Mouse (Mus musculus): Measurements from ENCODE around the gene Camta1.

Gene Camta1

DNA sequence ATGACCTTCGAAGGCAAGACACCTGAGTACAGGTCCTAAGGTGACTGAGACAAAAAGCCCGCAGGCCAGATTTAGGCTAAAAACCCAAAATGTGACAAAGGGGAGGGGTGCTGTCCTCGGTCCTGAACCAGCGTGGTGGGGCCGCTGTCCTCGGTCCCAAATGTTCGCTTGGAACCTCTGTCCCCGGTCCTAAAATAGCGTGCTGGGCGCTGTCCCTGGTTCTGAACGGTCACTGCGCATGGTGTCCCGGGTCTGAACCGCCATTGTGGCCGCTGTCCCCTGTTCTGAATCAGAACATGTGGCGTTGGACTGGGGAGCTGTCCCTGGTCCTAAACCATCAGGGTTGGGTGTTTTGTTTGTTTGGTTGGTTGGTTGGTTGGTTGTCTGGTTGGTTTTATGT lies 257.2 kb downstream of the Camta1 start:
- no peak for DNase-seq (ENCODE audit: low read depth, low spot score)

DNA sequence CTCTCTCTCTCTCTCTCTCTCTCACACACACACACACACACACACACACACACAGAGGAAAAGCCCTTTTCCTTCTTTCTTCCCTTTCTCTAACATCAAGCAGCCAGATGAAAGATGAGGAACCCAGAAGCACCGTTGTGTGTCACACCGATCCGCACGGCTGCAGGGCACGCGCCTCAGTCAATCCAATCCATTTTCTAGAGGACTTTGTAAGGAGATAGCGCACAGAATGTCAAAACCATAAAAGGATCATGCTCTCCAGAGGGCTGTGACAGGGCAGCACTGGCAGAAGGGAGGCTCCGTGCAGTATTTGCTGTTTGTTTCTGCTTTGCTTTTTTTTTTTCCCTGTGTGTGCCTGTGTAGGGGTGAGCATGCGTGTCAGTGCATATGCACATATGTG lies 258.1 kb downstream of the Camta1 start:
- no peak for DNase-seq (ENCODE audit: low read depth, low spot score)

DNA sequence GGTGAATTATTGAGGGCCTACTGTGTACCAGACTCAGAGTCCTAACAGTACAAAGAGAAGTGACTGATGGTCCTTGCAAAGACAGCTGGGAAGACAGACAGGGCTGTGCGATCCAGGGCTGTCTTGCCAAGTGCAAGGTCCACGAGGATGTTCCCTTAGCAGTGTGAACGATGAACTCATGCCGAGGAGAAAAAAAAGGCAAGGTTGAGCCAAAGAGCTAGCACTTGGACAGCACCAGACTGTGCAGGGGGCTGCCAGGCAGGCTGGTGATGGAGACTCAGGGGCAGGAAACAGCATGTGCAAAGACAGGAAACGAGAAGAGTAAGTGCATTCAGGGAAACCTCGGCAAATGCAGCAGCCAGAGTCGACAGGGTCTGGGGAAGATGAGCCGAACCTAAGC lies 266.6 kb downstream of the Camta1 start:
- no peak for DNase-seq (ENCODE audit: low read depth, low spot score)

DNA sequence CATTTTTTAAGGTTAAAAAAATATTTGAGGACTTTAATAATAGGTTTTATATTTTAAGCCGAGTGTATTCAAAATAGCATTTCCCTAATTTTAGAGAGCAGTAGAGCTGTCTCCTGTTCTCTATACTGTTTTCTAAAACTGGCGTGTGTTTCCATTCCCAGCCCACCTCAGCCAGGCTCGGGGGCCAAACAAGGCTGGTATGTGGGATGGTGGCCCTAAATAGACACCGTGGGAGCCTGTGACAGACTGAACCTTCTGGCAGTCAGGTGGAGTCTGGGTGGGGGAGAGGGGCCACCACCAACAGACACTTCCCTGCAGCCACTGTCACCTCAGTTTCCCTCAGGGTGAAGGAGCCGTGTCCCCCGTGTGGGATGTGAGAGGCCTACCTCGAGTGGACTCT lies 268.6 kb downstream of the Camta1 start:
- DNase-seq (ENCODE audit: low read depth, low spot score): no peak

DNA sequence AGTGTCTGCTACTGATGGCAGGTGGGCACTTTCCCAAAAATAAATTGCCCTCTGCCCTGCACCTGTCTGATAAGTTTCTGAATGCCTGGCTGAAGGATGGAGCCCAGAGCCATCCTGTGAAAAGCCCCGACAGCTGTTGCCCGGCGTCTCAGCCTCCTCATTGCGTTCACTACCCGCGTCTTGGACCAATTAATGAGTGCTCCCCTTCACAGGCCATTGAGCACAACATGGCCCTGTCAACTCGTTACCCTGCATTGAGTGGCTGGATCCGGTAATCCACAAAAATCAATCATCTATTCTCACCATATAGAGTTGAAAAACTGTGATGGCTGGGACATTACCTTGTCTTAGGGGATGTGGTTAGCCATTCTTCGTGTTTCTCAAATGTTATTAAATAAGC lies 275.6 kb downstream of the Camta1 start:
- no peak for DNase-seq (ENCODE audit: low read depth, low spot score)

DNA sequence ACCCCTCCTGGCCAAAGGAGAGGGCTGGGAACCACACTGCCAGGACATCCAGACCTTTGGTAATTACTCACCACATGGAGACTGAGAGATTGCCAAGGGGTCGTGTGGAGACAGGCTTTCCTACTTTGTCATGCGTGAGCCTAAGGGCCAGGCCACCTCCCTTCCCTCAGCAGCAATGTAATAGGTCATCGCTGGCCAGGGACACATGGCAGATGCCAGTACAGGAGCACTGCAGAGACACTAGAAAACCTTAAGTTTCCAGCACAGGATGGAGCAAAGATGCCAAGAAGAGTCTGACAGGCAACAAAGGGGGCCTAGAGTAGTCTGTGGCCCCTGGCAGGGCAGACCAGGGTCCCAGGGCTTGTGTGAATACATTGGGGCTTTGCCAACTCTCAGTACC lies 283.7 kb downstream of the Camta1 start:
- DNase-seq (ENCODE audit: low read depth, low spot score): no peak

DNA sequence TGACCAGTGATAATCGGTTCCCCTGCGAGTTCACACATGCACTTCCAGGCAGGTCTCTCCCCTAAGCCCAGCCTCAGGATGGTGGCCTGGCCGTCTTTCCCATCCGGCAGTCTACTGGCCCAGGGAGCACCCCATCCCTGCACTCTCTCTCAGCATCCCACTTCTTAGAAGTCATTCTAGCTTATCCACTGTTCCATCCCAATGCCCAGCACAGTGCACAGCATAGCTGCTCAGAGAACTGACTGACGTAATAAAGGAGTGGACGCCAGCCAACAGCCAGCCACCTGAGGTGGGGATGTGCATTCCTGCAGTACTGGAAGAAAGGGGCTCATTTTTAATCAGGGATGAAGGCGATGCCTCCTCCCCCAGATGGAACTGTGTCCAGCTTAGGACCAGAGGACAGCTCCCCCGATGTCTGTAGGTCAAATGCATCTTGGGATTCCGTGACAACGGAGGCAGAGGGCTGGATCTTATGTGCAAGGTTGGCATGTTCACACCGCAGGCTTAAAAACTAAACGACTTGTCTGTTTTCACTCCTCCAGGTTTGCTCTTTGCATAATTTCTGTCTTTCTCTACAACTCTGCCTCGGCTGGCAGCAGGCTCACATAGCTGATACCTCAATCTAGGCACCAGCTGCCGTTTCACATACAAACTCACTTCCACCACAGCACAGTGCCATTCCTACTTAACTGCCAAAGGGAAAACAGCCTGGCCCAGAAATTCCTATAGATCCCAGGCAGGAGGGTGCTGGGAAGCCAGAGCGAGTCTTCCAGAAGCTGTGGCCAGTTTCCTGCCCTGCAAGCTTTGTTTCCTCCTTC lies 285.2 kb downstream of the Camta1 start:
- DNase-seq (ENCODE audit: low read depth, low spot score): no peak

DNA sequence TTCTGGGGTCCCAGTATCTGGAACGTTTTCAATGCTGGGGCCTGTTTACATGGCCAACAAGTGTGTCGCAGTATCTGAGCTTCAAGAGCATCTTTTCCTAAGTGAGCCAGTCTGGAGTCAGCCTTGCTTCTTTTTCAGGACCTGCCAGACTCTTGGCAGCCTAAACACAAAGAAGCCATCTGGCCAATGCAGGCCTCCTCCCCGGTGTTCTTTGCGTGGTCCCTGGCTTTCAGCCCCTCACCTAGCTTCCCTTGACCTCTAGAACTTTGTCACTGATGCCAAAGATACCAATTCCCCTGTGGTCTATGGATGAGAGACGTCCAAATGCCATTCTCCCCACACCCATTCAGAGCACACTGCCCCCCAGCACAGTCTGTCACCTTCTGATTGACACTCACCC lies 289.0 kb downstream of the Camta1 start:
- DNase-seq (ENCODE audit: low read depth, low spot score): no peak

DNA sequence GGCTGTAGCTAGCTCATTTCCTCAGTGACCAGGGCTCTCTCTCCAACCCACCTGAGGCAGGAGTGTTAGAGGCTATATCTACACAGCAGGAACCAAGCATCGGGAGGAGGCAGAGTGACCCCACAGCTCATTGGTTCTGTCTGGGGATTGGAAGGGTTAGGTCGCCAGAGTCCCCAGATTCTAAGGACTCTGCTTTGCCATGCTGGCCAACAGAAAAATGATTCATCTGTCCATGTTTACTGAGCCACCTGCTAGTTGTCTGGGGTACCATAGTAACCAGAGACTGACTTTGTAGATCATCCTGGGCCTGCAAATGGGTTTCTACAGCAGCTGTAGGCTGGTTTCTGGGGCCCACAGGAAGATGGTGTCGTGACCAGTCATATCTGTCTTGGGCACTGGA lies 292.1 kb downstream of the Camta1 start:
- no peak for DNase-seq (ENCODE audit: low read depth, low spot score)

DNA sequence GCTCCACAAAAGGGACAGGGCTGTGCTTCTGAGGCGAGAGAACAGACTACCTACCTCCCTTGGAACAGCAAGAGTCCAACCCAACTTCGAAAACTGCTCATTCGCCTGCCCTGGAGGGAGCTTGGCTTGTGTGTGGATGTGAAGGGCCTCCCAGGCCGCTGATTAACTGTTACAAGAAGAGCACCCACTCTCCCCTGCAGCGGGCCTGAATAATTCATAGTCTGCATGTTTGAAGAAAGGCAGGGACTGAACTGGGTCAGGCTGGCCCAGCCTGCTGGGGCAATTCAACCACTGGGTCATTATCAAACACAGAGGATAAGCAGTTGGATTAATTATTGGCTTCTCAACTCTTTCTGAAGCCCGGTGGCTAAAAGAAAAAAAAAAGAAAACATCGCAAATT lies 292.8 kb downstream of the Camta1 start:
- no peak for DNase-seq (ENCODE audit: low read depth, low spot score)

DNA sequence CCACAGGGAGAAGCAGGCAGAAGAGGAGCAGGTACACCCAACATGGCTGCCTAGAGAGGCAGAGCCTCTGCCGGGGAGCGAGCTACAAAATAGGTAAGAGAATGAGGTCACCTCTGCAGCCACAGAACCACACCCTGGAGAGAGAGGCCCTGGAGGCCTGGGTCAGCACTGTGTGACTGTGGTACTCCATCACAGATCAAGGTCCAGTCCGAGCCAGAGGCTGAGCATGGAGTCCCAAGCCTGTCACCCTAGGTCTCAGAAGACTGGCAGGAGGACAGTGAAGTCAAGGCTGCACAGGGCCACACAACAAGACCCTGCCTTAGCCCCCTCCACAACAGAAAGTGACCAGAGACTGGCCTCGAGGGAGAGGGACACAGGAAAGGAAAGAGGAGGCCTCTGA lies 294.6 kb downstream of the Camta1 start:
- DNase-seq (ENCODE audit: low read depth, low spot score): no peak

DNA sequence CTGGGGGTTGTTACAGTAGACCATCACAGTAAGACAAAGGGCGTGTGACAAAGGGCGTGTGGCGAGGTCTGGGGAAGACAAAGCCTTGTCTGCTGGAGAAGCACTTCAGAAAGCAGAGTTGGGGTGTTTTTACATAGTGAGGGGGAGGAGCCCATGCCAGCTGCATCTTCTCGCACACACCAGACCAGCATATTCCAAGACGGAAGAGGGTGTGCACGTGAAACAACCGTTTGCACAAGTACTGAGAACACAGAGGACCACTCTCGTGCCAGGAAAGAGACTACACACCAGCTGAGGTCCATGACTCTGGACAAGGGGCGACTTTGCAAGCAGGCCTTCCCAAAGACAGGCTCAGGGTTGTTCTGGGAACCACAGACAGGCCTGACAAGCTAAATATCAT lies 306.2 kb downstream of the Camta1 start:
- no peak for DNase-seq (ENCODE audit: low read depth, low spot score)

DNA sequence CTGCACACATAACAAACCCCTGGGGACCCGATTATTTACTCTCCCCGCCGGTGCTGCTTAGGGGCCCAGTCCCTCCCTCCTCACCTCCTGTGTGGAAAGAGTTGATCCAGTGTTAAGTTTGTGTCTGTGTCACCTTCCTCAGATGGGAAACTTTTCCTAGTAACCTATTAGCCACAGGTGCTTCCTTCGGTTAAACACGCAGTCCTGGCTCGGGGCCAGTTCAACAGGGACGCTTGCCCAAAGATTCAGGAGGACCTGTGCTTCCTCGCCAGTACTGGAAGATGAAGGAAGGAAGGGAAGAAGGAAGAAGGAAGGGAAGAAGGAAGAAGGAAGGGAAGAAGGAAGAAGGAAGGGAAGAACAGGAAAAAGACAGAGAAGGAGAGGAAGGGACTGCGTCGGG lies 312.2 kb downstream of the Camta1 start:
- no peak for DNase-seq (ENCODE audit: low read depth, low spot score)

DNA sequence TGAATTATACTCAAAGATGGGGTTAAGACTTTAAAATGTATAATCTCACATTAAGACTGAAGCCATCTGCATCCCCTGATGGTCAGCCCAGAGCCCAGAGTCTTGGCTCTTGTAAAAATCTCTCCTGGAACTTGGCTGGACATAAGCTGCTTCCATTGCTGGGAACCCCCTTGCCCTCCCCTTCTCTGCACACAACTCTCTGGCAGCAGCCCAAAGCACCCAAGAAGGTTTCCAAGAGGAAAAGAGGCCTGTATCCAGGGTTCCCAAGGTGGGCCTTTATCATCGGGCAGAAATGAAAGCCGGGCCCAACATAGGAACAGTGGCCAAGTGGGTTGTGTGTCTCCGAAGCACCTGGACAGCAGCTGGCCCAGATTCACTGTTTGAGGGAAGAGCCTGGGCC lies 316.2 kb downstream of the Camta1 start:
- no peak for DNase-seq (ENCODE audit: low read depth, low spot score)

DNA sequence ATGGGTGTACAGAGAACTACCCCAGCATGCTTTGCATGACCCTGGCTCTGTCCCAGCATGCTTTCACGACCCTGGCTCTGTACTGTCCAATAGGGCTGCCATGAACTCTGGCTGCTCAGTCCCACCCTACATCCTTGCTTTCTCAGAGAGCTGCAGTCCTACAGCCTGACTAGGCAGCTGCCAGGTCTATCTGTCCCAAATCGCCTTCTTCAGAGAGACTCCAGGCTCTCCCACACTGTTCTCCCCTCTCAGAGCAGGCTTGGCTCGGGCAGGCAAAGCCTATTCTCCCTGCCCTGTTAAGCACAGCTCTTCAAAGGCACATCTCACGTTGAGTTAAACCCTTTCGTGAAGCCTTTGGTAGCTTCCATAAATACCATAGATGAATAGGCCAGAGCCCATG lies 317.5 kb downstream of the Camta1 start:
- no peak for DNase-seq (ENCODE audit: low read depth, low spot score)

DNA sequence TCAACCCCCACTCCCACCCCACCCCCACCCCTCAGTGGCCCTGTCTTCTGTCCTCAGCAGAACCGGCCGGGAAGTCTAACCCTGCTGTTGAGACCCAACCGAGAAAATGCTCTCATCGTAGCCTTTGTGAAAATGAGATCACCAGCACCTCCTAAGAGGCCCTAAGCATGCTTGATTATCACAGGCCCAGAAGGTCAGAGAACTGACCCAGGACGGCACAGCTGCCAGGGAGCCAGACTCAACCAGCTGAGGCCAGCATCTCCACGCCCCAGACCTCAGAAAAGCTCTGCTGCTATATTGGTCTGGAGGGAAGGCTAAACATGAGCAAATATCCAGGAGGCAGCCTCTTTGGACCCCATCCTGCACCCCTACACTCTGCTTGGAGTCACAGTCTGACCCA lies 321.1 kb downstream of the Camta1 start:
- no peak for DNase-seq (ENCODE audit: low read depth, low spot score)

DNA sequence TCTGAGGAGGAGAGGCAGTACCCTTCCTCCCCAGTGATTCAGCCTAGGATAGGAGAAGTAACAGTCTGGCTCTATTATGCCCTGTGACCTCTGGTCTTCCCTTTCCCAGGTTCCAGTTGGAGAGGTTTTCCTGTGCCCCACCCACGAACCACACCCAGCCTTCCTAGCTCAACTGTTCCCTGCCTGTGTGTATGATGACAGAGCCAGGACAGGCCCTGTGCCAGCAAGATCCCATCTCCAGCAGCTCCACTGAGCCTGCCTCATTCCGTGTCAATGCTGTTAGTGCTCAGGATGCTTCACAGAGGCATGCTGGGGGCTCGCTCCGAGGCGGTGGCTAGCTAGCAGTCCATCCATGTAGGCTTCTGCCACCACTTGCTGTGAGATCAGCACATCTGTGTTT lies 321.8 kb downstream of the Camta1 start:
- no peak for DNase-seq (ENCODE audit: low read depth, low spot score)

DNA sequence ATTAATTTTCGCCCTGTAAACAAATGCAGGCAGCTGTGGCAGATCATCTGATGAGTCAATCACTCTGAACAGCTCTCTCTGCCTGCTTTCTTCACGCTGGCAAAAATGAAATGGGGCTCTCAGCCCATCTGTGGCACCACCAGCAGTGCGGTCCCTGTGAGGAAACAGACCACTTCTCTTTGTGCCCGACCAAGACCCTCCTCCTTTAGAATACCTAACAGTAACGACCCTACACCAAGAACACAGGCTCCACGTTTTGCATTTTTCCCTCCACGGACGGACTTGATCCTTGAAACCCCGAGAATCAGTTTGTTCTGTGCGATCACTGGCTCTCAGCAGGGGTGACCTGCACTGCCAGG lies 322.5 kb downstream of the Camta1 start:
- no peak for DNase-seq (ENCODE audit: low read depth, low spot score)

DNA sequence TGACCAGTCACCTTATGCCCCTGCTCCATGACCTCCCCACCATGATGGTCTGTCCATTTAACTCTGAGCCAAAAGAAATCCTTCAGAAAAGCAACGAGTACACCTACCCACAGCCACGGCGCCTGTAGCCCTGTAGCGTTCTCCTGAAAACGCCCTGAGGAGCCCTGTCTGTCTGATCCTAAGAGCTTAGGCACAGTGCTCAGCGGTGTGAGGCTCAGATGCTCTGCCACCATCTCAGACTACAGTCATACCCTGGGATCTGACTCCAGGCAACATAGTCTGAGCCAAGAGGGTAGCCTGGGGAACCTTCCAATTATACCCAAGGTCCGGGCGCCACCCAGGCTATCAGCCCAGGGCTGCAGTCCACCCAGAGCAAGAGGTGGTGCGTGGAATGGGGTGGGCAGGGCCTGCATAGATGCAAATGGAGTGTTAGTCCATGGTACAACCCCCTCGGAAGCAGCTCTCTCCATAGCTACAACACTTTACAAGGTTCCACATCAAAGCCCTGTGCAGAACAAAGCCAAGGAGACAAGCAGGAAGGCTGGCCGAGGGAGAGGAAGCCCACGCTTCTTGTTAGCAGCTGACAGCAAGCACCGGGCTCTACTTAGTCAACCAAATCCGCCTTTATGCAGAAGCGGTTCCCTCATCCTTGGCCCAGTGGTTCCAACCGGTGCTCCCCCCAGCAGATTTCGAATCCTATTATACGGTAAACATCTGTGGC lies 323.1 kb downstream of the Camta1 start:
- DNase-seq (ENCODE audit: low read depth, low spot score): no peak

DNA sequence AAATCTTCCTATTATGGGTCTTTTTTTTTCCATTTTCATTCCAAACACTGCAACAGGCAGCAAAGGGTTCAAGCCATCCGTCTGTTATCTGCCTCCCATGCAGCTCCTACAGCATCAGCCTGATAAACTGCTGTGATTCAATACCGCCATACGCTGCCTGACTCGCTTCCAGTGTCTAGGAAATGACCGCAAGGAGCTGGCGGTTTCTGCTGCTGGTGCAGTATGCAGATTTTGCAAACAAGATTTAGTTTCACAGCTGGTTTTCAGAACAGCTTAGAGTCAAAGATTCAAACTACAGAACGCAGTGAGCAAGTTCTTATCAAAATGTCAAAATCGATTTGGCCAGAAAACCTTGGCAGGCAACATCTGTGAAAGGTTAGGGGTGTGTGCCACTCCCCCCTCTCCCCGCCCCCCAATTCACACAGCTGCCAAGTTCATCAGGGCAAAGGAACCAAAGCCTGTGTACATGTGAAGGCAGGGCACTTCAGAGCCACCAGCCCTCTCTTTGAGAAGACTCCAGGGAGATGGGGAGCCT lies 325.7 kb downstream of the Camta1 start:
- DNase-seq (ENCODE audit: low read depth, low spot score): no peak

DNA sequence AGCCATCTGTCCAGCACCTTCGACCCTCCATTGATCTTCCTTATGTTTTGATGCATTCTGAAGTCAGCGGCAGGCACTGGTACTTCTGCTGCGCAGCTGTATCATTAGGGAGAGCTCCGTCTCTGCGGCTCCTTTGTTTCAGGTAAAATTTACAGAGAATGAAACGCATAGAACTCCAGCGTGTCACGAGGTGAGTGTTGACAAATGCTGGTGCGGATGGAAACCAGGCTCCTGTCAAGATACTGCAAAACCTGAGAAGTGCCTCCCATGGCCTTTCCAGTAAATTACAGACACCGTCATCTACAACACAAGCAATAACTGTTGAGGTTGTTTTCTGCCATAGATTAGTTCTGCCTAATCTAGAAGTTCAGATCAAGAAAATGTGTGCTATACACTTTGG lies 328.2 kb downstream of the Camta1 start:
- DNase-seq (ENCODE audit: low read depth, low spot score): no peak

DNA sequence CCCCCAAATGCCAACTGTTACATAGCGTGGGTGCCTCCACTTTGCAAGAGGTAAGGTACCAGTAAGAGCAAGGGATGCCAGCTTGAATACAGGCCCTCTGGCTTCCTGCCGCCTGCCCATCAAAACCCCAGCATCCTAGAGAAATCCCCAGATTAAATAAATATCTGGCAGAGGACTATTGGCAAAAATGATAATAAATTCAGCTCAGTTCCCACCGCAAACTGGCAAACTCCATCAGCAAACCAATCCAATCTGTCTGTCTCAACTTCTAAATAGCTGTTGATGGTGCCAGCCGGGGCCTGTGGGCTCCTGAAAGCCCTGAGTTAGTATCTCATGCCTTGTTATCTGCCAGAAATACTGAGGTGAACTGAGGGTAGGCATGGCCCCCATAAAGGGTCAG lies 333.2 kb downstream of the Camta1 start:
- DNase-seq (ENCODE audit: low read depth, low spot score): no peak

DNA sequence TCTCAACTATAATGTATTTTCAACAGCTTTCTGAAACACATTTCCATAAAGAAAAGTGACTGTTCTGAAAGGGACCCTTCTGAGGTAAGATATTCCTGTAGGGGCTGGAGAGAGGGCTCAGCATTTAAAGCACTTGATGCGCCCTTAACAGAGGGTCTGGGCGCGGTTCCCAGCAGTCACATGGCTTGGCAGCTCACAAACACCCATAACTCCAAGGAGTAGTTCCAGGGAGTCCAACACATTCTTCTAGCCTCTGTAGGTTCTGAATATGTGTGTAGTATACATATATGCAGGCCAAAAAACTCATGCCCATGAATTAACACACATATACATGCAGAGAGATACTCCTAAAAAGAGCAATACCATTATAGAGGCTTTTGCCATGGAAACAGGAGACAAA lies 333.9 kb downstream of the Camta1 start:
- DNase-seq (ENCODE audit: low read depth, low spot score): no peak
